Mouse (Mus musculus): Measurements from ENCODE around the gene Cwh43.

Cwh43 gene

GRCm38 (mm10) chr5:73401341-73401740 is 4.5 kb upstream of the Cwh43 start:
- no peak for DNase-seq

- DNase-seq, result no peak
These were observed 3.0 kb upstream of the Cwh43 start for GRCm38 (mm10) chr5:73402911-73403310.

- no peak for DNase-seq
These were observed 2.4 kb upstream of the Cwh43 start for GRCm38 (mm10) chr5:73403311-73404068.

GRCm38 (mm10) chr5:73404790-73405189 is 1.1 kb upstream of the Cwh43 start:
- no peak for DNase-seq

GRCm38 (mm10) chr5:73406861-73407260 is 986 bp downstream of the Cwh43 start:
- DNase-seq, result no peak

GRCm38 (mm10) chr5:73409970-73410369 is 4.1 kb downstream of the Cwh43 start:
- DNase-seq, result no peak

GRCm38 (mm10) chr5:73411771-73412170 is 5.9 kb downstream of the Cwh43 start:
- no peak for DNase-seq

GRCm38 (mm10) chr5:73414172-73414571 is 8.3 kb downstream of the Cwh43 start:
- DNase-seq, result no peak

GRCm38 (mm10) chr5:73419045-73419695 is 13.3 kb downstream of the Cwh43 start:
- no peak for DNase-seq

- no peak for DNase-seq
These were observed 20.9 kb downstream of the Cwh43 start for GRCm38 (mm10) chr5:73426824-73427223.

GRCm38 (mm10) chr5:73431581-73431980 is 25.7 kb downstream of the Cwh43 start:
- peak; percentile 56 for DNase-seq

GRCm38 (mm10) chr5:73432805-73433204 is 26.9 kb downstream of the Cwh43 start:
- no peak for DNase-seq

GRCm38 (mm10) chr5:73434764-73435163 is 28.9 kb downstream of the Cwh43 start:
- no peak for DNase-seq

- no peak for DNase-seq
These were observed 36.3 kb downstream of the Cwh43 start for GRCm38 (mm10) chr5:73442176-73442575.

GRCm38 (mm10) chr5:73450276-73450675 is 44.4 kb downstream of the Cwh43 start:
- no peak for DNase-seq

- no peak for DNase-seq
These were observed 48.8 kb downstream of the Cwh43 start for GRCm38 (mm10) chr5:73454502-73455306.

- DNase-seq, result no peak
These were observed 49.4 kb downstream of the Cwh43 start for GRCm38 (mm10) chr5:73455307-73455687.

GRCm38 (mm10) chr5:73468462-73469433 is 62.9 kb downstream of the Cwh43 start:
- DNase-seq, result no peak

GRCm38 (mm10) chr5:73474412-73475405 is 68.8 kb downstream of the Cwh43 start:
- no peak for DNase-seq

- DNase-seq, result no peak
These were observed 74.8 kb downstream of the Cwh43 start, which contains the start of gene Dcun1d4 for GRCm38 (mm10) chr5:73480700-73481099. Gene Dcun1d4 (plus strand): TSS chr5:73481000.

- DNase-seq, result no peak
These were observed 75.5 kb downstream of the Cwh43 start for GRCm38 (mm10) chr5:73481401-73481800.
